Mouse (Mus musculus): ENCODE measurements around the gene St6galnac4.

St6galnac4 gene

GRCm38 (mm10) chr2:32570698-32571494 lies 16.0 kb upstream of the St6galnac4 start, which contains the start of gene Dpm2:
TSS of gene Dpm2 (plus strand) at chr2:32570858.
- DNase-seq (ENCODE audit: low spot score in 2 of 2) = peak; percentile 73 to 85

- DNase-seq (ENCODE audit: low spot score in 2 of 2) = no peak
Measured at GRCm38 (mm10) chr2:32572196-32572595, 14.7 kb upstream of the St6galnac4 start.

GRCm38 (mm10) chr2:32574497-32574896 lies 12.4 kb upstream of the St6galnac4 start, which contains the start of gene Pip5kl1:
TSS of gene Pip5kl1 (plus strand) at chr2:32574797.
- DNase-seq (ENCODE audit: low spot score in 2 of 2) = no peak

- DNase-seq (ENCODE audit: low spot score in 2 of 2) = peak; percentile 41 to 71
Measured at GRCm38 (mm10) chr2:32574901-32575585, 11.9 kb upstream of the St6galnac4 start.

- peak; percentile 50 to 63 for DNase-seq (ENCODE audit: low spot score in 2 of 2)
Measured at GRCm38 (mm10) chr2:32575586-32576160, 11.2 kb upstream of the St6galnac4 start, which contains the start of gene 9430097D07Rik. TSS of gene 9430097D07Rik (minus strand) at chr2:32575684.

GRCm38 (mm10) chr2:32576532-32576931 lies 10.4 kb upstream of the St6galnac4 start:
- DNase-seq (ENCODE audit: low spot score in 2 of 2) = no peak

GRCm38 (mm10) chr2:32578146-32579046 lies 8.5 kb upstream of the St6galnac4 start:
- DNase-seq (ENCODE audit: low spot score in 2 of 2) = no peak

GRCm38 (mm10) chr2:32581450-32582095 lies 5.3 kb upstream of the St6galnac4 start:
- peak; percentile 36 to 64 for DNase-seq (ENCODE audit: low spot score in 2 of 2)

GRCm38 (mm10) chr2:32582830-32583799 lies 3.8 kb upstream of the St6galnac4 start:
- DNase-seq (ENCODE audit: low spot score in 2 of 2) = peak; percentile 40 to 82

GRCm38 (mm10) chr2:32585149-32585714 lies 1.7 kb upstream of the St6galnac4 start:
- DNase-seq (ENCODE audit: low spot score in 2 of 2) = no peak

- DNase-seq (ENCODE audit: low spot score in 2 of 2) = no peak
Measured at GRCm38 (mm10) chr2:32587731-32588321, 931 bp downstream of the St6galnac4 start.

GRCm38 (mm10) chr2:32589213-32589795 lies 2.4 kb downstream of the St6galnac4 start:
- DNase-seq (ENCODE audit: low spot score in 2 of 2) = peak in 1 of 2 experiments; percentile 71

- DNase-seq (ENCODE audit: low spot score in 2 of 2) = no peak
Measured at GRCm38 (mm10) chr2:32590224-32590623, 3.3 kb downstream of the St6galnac4 start.

GRCm38 (mm10) chr2:32591249-32591648 lies 4.4 kb downstream of the St6galnac4 start:
- no peak for DNase-seq (ENCODE audit: low spot score in 2 of 2)

- DNase-seq (ENCODE audit: low spot score in 2 of 2) = peak in 1 of 2 experiments; percentile 82
Measured at GRCm38 (mm10) chr2:32596725-32597124, 9.8 kb downstream of the St6galnac4 start.

- DNase-seq (ENCODE audit: low spot score in 2 of 2) = no peak
Measured at GRCm38 (mm10) chr2:32597248-32597647, 10.4 kb downstream of the St6galnac4 start.

GRCm38 (mm10) chr2:32597699-32598098 lies 10.8 kb downstream of the St6galnac4 start:
- no peak for DNase-seq (ENCODE audit: low spot score in 2 of 2)

GRCm38 (mm10) chr2:32598506-32598905 lies 11.6 kb downstream of the St6galnac4 start:
- DNase-seq (ENCODE audit: low spot score in 2 of 2) = peak in 1 of 2 experiments; percentile 58

Measured in cerebellum, postnatal 4 days (tissue).